Mouse (Mus musculus) lung, postnatal 0 days (tissue): ENCODE measurements around the gene Kcnk13. TPM values are rescaled to one million over a fixed set of nuclear protein-coding genes. Genes with fewer than 3 reads are reported as not detected.
A peak's percentile ranks its signal among the peaks of the same experiment; 100 is the strongest.

ENCODE experiments used
- ATAC-seq: fragments of 200-750 bp; cut with Nextera tagmentation; 2 replicates; pipeline ENCODE4 v1.8.0; 2017; ENCODE audit warnings: moderate library complexity
- DNase-seq: peaks from one replicate; pipeline ENCODE4 v3.0.0-alpha.2; 2016; ENCODE audit warnings: low spot score
- H3K27ac ChIP-seq: fragments of 300-500 bp; sonication (generic); 2 replicates; pipeline ENCODE4 v1.5.1; 2014; ENCODE audit warnings: antibody characterized with exemption, mild to moderate bottlenecking, low read length, mixed read lengths
- H3K27me3 ChIP-seq: fragments of 300-500 bp; sonication (generic); replicated peaks from 2 replicates; pipeline ENCODE4 v1.6.1; 2014; ENCODE audit warnings: low read length, mixed read lengths; ENCODE audit not compliant: insufficient read depth
- H3K36me3 ChIP-seq: fragments of 300-500 bp; sonication (generic); 2 replicates; pipeline ENCODE4 v1.6.1; 2014; ENCODE audit warnings: low read length, mixed read lengths; ENCODE audit not compliant: insufficient read depth
- H3K4me1 ChIP-seq: fragments of 300-500 bp; sonication (generic); 2 replicates; pipeline ENCODE4 v1.6.1; 2014; ENCODE audit warnings: antibody characterized with exemption, low read depth, low read length, mixed read lengths; ENCODE audit not compliant: insufficient read depth
- H3K4me2 ChIP-seq: fragments of 300-500 bp; sonication (generic); replicated peaks from 2 replicates; pipeline ENCODE4 v1.6.1; 2014; ENCODE audit warnings: low read depth, mild to moderate bottlenecking, low read length, moderate library complexity, mixed read lengths
- H3K4me3 ChIP-seq: fragments of 300-500 bp; sonication (generic); 2 replicates; pipeline ENCODE4 v1.5.1; 2014; ENCODE audit warnings: low read depth, low read length
- H3K9ac ChIP-seq: fragments of 300-500 bp; sonication (generic); replicated peaks from 2 replicates; pipeline ENCODE4 v1.6.1; 2014; ENCODE audit warnings: low read depth, mild to moderate bottlenecking
- H3K9me3 ChIP-seq: fragments of 300-500 bp; sonication (generic); 2 replicates; pipeline ENCODE4 v1.6.1; 2016; ENCODE audit warnings: low read length, mixed read lengths
- CTCF ChIP-seq: IDR thresholded peaks from 2 replicates; pipeline ENCODE4 v1.5.1; 2016; ENCODE audit warnings: antibody characterized with exemption, mild to moderate bottlenecking
- EP300 ChIP-seq: IDR thresholded peaks from 2 replicates; pipeline ENCODE4 v1.6.1; 2016; ENCODE audit warnings: antibody characterized with exemption, mild to moderate bottlenecking, control low read depth
- WGBS: fragments of 180-500 bp; shearing (Covaris S2); extraction: QIAGEN DNeasy Blood & Tissue Kit; methylation state at CpG from one replicate; pipeline ENCODE4 v1.1.7; 2014; 5-methylcytosine and 5-hydroxymethylcytosine counted together
- polyA plus RNA-seq: library from polyadenylated mRNA; unstranded; fragments of >200 nt; fragmentation: Nextera tagmentation; extraction: Ambion mirVana; gene quantifications from 2 replicates; pipeline ENCODE4 v1.2.1, GENCODE M21; 2015

Kcnk13 gene
- polyA plus RNA-seq, 1 experiment from 2014 or later: 7.8 TPM

GRCm38 (mm10) chr12:99928311-99928710 is 36.0 kb upstream of the Kcnk13 start:
- DNase-seq: no peak
- ATAC-seq: no peak
- H3K4me1 ChIP-seq: no peaks in the 10 kb centered on the region
- no peak overlapping the region for H3K4me2 ChIP-seq
- TF ChIP-seq EP300 (no peak), CTCF (no peak)
- H3K4me3 ChIP-seq: no peak overlapping the region
- no peaks in the 10 kb centered on the region for H3K9me3 ChIP-seq
- 85% methylated on average over 7 of the region's 7 CpGs for WGBS
- H3K36me3 ChIP-seq: no peaks in the 10 kb centered on the region
- no peaks in the 10 kb centered on the region for H3K27me3 ChIP-seq
- H3K27ac ChIP-seq: no peak overlapping the region
- no peak overlapping the region for H3K9ac ChIP-seq

GRCm38 (mm10) chr12:99929160-99929559 is 35.1 kb upstream of the Kcnk13 start:
- H3K9ac ChIP-seq: no peak overlapping the region
- DNase-seq: no peak
- no peak for ATAC-seq

GRCm38 (mm10) chr12:99932245-99932644 is 32.1 kb upstream of the Kcnk13 start:
- Histone ChIP-seq H3K4me3 (no peak overlapping the region), H3K4me2 (no peak overlapping the region), H3K27me3 (no peaks in the 10 kb centered on the region), H3K9ac (no peak overlapping the region), H3K27ac (no peak overlapping the region), H3K36me3 (no peaks in the 10 kb centered on the region), H3K9me3 (no peaks in the 10 kb centered on the region), H3K4me1 (no peaks in the 10 kb centered on the region)
- ATAC-seq: no peak
- DNase-seq: no peak
- TF ChIP-seq EP300: no peak
- TF ChIP-seq CTCF: no peak
- WGBS: 90% methylated on average over 4 of the region's 4 CpGs

More at GRCm38 (mm10) chr12:99929160-99929559, 35.1 kb upstream of the Kcnk13 start:
- no peaks in the 10 kb centered on the region for H3K4me1 ChIP-seq
- no peak overlapping the region for H3K4me2 ChIP-seq
- no peak overlapping the region for H3K27ac ChIP-seq
- no peak for TF ChIP-seq EP300
- no peak for TF ChIP-seq CTCF
- no peaks in the 10 kb centered on the region for H3K9me3 ChIP-seq
- H3K27me3 ChIP-seq: no peaks in the 10 kb centered on the region
- no peaks in the 10 kb centered on the region for H3K36me3 ChIP-seq
- 88% methylated on average over 1 of the region's 1 CpGs for WGBS
- H3K4me3 ChIP-seq: no peak overlapping the region

GRCm38 (mm10) chr12:99933630-99934029 is 30.7 kb upstream of the Kcnk13 start:
- peak; percentile 50 for DNase-seq
- TF ChIP-seq CTCF (no peak), EP300 (no peak)
- H3K4me1 ChIP-seq: no peaks in the 10 kb centered on the region
- WGBS: 51% methylated on average over 3 of the region's 3 CpGs
- H3K9me3 ChIP-seq: no peaks in the 10 kb centered on the region
- no peak overlapping the region for H3K27ac ChIP-seq
- H3K4me2 ChIP-seq: no peak overlapping the region
- H3K9ac ChIP-seq: no peak overlapping the region
- H3K4me3 ChIP-seq: no peak overlapping the region
- H3K27me3 ChIP-seq: no peaks in the 10 kb centered on the region
- ATAC-seq: peak; percentile 34
- no peaks in the 10 kb centered on the region for H3K36me3 ChIP-seq

GRCm38 (mm10) chr12:99935403-99935802 is 28.9 kb upstream of the Kcnk13 start:
- ATAC-seq: no peak
- Histone ChIP-seq H3K9me3 (no peaks in the 10 kb centered on the region), H3K4me2 (no peak overlapping the region), H3K36me3 (no peaks in the 10 kb centered on the region), H3K27ac (no peak overlapping the region), H3K4me3 (no peak overlapping the region), H3K9ac (no peak overlapping the region), H3K4me1 (no peaks in the 10 kb centered on the region), H3K27me3 (no peaks in the 10 kb centered on the region)
- TF ChIP-seq EP300: no peak
- no peak for TF ChIP-seq CTCF
- 91% methylated on average over 8 of the region's 8 CpGs for WGBS
- DNase-seq: no peak

- Histone ChIP-seq H3K4me2 (no peak overlapping the region), H3K9me3 (no peaks in the 10 kb centered on the region), H3K27ac (peak overlapping the region; percentile 70), H3K4me1 (no peaks in the 10 kb centered on the region), H3K4me3 (no peak overlapping the region), H3K27me3 (no peaks in the 10 kb centered on the region), H3K9ac (no peak overlapping the region), H3K36me3 (no peaks in the 10 kb centered on the region)
- DNase-seq: peak; percentile 93
- peak; percentile 89 for ATAC-seq
- no peak; the same call in 1 of the 2 replicates for TF ChIP-seq EP300
- TF ChIP-seq CTCF: no peak
- WGBS: 54% methylated on average over 4 of the region's 4 CpGs
These were observed 25.8 kb upstream of the Kcnk13 start for GRCm38 (mm10) chr12:99938476-99938875.

- no peak overlapping the region for H3K4me2 ChIP-seq
- no peaks in the 10 kb centered on the region for H3K36me3 ChIP-seq
- H3K4me1 ChIP-seq: no peaks in the 10 kb centered on the region
- H3K9me3 ChIP-seq: no peaks in the 10 kb centered on the region
- H3K27ac ChIP-seq: peak overlapping the region; percentile 70
- WGBS: 61% methylated on average over 6 of the region's 6 CpGs
- TF ChIP-seq EP300: no peak
- no peak for TF ChIP-seq CTCF
- no peak overlapping the region for H3K9ac ChIP-seq
- peak; percentile 76 for ATAC-seq
- H3K4me3 ChIP-seq: no peak overlapping the region
- no peaks in the 10 kb centered on the region for H3K27me3 ChIP-seq
- peak; percentile 78 for DNase-seq
These were observed 25.1 kb upstream of the Kcnk13 start for GRCm38 (mm10) chr12:99939179-99939578.
